Mouse (Mus musculus) testis, adult 2 months (tissue): ENCODE measurements around the gene Wnt9b. TPM values are rescaled to one million over a fixed set of nuclear protein-coding genes. Genes with fewer than 3 reads are reported as not detected.
"Not testable (repeated sequence)": the region's sequence is repeated elsewhere in the genome, so short reads cannot be mapped to it uniquely, and the experiment has no call there.

ENCODE experiments used
- H3K27ac ChIP-seq: fragments of 200-500 bp; 2 replicates; pipeline ENCODE4 v1.5.1; 2012; ENCODE audit warnings: low read depth, low read length; ENCODE audit not compliant: control insufficient read depth, insufficient read depth
- H3K27me3 ChIP-seq: fragments of 200-500 bp; 2 replicates; pipeline ENCODE4 v1.6.1; 2012; ENCODE audit warnings: mild to moderate bottlenecking, low read length, moderate library complexity; ENCODE audit not compliant: control insufficient read depth, insufficient read depth
- H3K36me3 ChIP-seq: fragments of 200-500 bp; 2 replicates; pipeline ENCODE4 v1.6.1; 2012; ENCODE audit warnings: mild to moderate bottlenecking, low read length; ENCODE audit not compliant: control insufficient read depth, insufficient read depth
- H3K4me1 ChIP-seq: fragments of 200-500 bp; 2 replicates; pipeline ENCODE4 v1.6.1; 2012; ENCODE audit warnings: low read length; ENCODE audit not compliant: control insufficient read depth, insufficient read depth
- H3K4me3 ChIP-seq: fragments of 200-500 bp; 2 replicates; pipeline ENCODE4 v1.5.1; 2012; ENCODE audit warnings: low read depth, mild to moderate bottlenecking, low read length, moderate library complexity, mixed read lengths; ENCODE audit not compliant: control insufficient read depth
- CTCF ChIP-seq: fragments of 200-500 bp; IDR thresholded peaks from 2 replicates; pipeline ENCODE4 v1.5.1; 2012; ENCODE audit warnings: low read depth, mild to moderate bottlenecking, inconsistent platforms, low read length, moderate library complexity; ENCODE audit not compliant: control insufficient read depth, insufficient read depth, insufficient replicate concordance
- POLR2A ChIP-seq: fragments of 200-500 bp; IDR thresholded peaks from 2 replicates; pipeline ENCODE4 v1.6.1; 2012; ENCODE audit warnings: low read depth, mild to moderate bottlenecking, inconsistent platforms, low read length, moderate library complexity; ENCODE audit not compliant: control insufficient read depth
- polyA plus RNA-seq: library from polyadenylated mRNA; depleted of rRNA; stranded (reverse); fragments of >200 nt; gene quantifications from 2 replicates; pipeline ENCODE4 v1.2.3, GENCODE M21; 2012

The Wnt9b gene
- polyA plus RNA-seq, 1 experiment, result 0.15 TPM

- Histone ChIP-seq H3K27me3 (peaks cover 3% of the 10 kb centered on the region), H3K4me1 (peaks cover 9% of the 10 kb centered on the region), H3K4me3 (no peak overlapping the region)
These were observed 21.7 kb upstream of the Wnt9b start for GRCm38 (mm10) chr11:103771160-103771817.

GRCm38 (mm10) chr11:103765556-103766011 lies 16.0 kb upstream of the Wnt9b start:
- Histone ChIP-seq H3K4me3 (no peak overlapping the region), H3K4me1 (no peaks in the 10 kb centered on the region), H3K27me3 (no peaks in the 10 kb centered on the region), H3K36me3 (no peaks in the 10 kb centered on the region), H3K27ac (no peak overlapping the region)
- TF ChIP-seq POLR2A (no peak), CTCF (no peak)

More at GRCm38 (mm10) chr11:103771160-103771817, 21.7 kb upstream of the Wnt9b start:
- no peak overlapping the region for H3K27ac ChIP-seq
- H3K36me3 ChIP-seq, result no peaks in the 10 kb centered on the region
- TF ChIP-seq POLR2A, result no peak
- TF ChIP-seq CTCF, result no peak

- Histone ChIP-seq H3K4me3 (no peak overlapping the region), H3K27ac (no peak overlapping the region), H3K27me3 (no peaks in the 10 kb centered on the region), H3K36me3 (no peaks in the 10 kb centered on the region), H3K4me1 (no peaks in the 10 kb centered on the region)
- no peak for TF ChIP-seq CTCF
- TF ChIP-seq POLR2A, result no peak
These were observed 15.0 kb upstream of the Wnt9b start for GRCm38 (mm10) chr11:103764601-103765000.

- TF ChIP-seq CTCF (no peak), POLR2A (no peak)
- Histone ChIP-seq H3K36me3 (no peaks in the 10 kb centered on the region), H3K4me1 (peaks cover under 1% of the 10 kb centered on the region), H3K27me3 (no peaks in the 10 kb centered on the region), H3K27ac (no peak overlapping the region), H3K4me3 (no peak overlapping the region)
These were observed 14.0 kb upstream of the Wnt9b start for GRCm38 (mm10) chr11:103763410-103764163.

GRCm38 (mm10) chr11:103760891-103761290 lies 11.3 kb upstream of the Wnt9b start:
- not testable (repeated sequence) for H3K4me3 ChIP-seq, H3K36me3 ChIP-seq, H3K27me3 ChIP-seq, H3K4me1 ChIP-seq, H3K27ac ChIP-seq

GRCm38 (mm10) chr11:103760101-103760500 lies 10.5 kb upstream of the Wnt9b start:
- Histone ChIP-seq H3K27ac (no peak overlapping the region), H3K4me1 (peaks cover 2% of the 10 kb centered on the region), H3K36me3 (no peaks in the 10 kb centered on the region), H3K4me3 (no peak overlapping the region), H3K27me3 (no peaks in the 10 kb centered on the region)
- TF ChIP-seq CTCF (no peak), POLR2A (no peak)

GRCm38 (mm10) chr11:103758706-103759105 lies 9.1 kb upstream of the Wnt9b start:
- no peak overlapping the region for H3K27ac ChIP-seq
- no peaks in the 10 kb centered on the region for H3K36me3 ChIP-seq
- H3K27me3 ChIP-seq, result no peaks in the 10 kb centered on the region
- TF ChIP-seq POLR2A, result no peak
- peak; percentile 99 for TF ChIP-seq CTCF
- H3K4me1 ChIP-seq, result peaks cover 2% of the 10 kb centered on the region
- peak overlapping the region; percentile 33; the same call in 1 of the 2 replicates for H3K4me3 ChIP-seq
